Mouse (Mus musculus): ENCODE measurements around the gene Kcnj12. TPM values are rescaled to one million over a fixed set of nuclear protein-coding genes. Genes with fewer than 3 reads are reported as not detected.

Kcnj12 gene
- polyA plus RNA-seq, 1 experiment = 0.08 TPM

GRCm38 (mm10) chr11:60984912-60985558 is 37.3 kb upstream of the Kcnj12 start:
- Histone ChIP-seq H3K4me3 (replicated peaks) (no peak overlapping the region), H3K36me3 (ENCODE audit: control insufficient read depth) (no peaks in the 10 kb centered on the region)

GRCm38 (mm10) chr11:60990428-60990827 is 31.9 kb upstream of the Kcnj12 start:
- H3K27me3 ChIP-seq (ENCODE audit: control insufficient read depth) = no peaks in the 10 kb centered on the region
- H3K4me1 ChIP-seq (ENCODE audit: control insufficient read depth) = no peaks in the 10 kb centered on the region
- H3K4me3 ChIP-seq (replicated peaks) = no peak overlapping the region
- TF ChIP-seq GATA1 (IDR thresholded peaks at IDR 0.05; ENCODE audit: low read length) (no peak), TAL1 (IDR thresholded peaks at IDR 0.05; ENCODE audit: low read length) (no peak)
- peaks cover 2% of the 10 kb centered on the region for H3K9me3 ChIP-seq (ENCODE audit: control insufficient read depth, low read length)
- no peaks in the 10 kb centered on the region for H3K36me3 ChIP-seq (ENCODE audit: control insufficient read depth)

More at GRCm38 (mm10) chr11:60984912-60985558, 37.3 kb upstream of the Kcnj12 start:
- peaks cover 2% of the 10 kb centered on the region for H3K9me3 ChIP-seq (ENCODE audit: control insufficient read depth, low read length)
- no peak for TF ChIP-seq GATA1 (IDR thresholded peaks at IDR 0.05; ENCODE audit: low read length)
- no peak for TF ChIP-seq TAL1 (IDR thresholded peaks at IDR 0.05; ENCODE audit: low read length)
- H3K4me1 ChIP-seq (ENCODE audit: control insufficient read depth) = no peaks in the 10 kb centered on the region
- H3K27me3 ChIP-seq (ENCODE audit: control insufficient read depth) = peaks cover 3% of the 10 kb centered on the region; the same call in 1 of the 2 replicates

DNA sequence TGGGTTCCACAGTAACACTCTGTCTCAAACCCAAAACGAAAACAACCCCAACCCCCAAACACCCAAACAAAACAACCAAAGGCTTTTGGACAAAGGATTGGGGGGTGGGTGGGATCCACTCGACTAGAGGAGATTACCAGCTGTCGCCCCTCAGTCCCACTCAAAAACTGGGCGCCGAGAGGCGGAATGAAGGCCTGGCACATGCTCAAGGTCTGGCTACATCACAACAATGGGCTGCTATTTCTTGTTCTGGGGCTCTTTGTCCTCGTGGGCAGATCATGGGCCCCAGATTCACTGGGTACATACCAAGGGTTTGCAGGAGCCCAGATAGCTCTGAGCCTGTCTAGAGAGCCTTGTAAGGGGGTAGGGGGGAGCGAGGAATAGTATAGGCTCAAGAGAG is 19.6 kb upstream of the Kcnj12 start:
- TF ChIP-seq TAL1 (IDR thresholded peaks at IDR 0.05; ENCODE audit: low read length) (no peak), GATA1 (IDR thresholded peaks at IDR 0.05; ENCODE audit: low read length) (no peak)
- Histone ChIP-seq H3K9me3 (ENCODE audit: control insufficient read depth, low read length) (no peaks in the 10 kb centered on the region), H3K4me1 (ENCODE audit: control insufficient read depth) (no peaks in the 10 kb centered on the region), H3K27me3 (ENCODE audit: control insufficient read depth) (no peaks in the 10 kb centered on the region), H3K4me3 (replicated peaks) (no peak overlapping the region), H3K36me3 (ENCODE audit: control insufficient read depth) (no peaks in the 10 kb centered on the region)

- no peaks in the 10 kb centered on the region for H3K4me1 ChIP-seq (ENCODE audit: control insufficient read depth)
- no peaks in the 10 kb centered on the region for H3K36me3 ChIP-seq (ENCODE audit: control insufficient read depth)
- TF ChIP-seq GATA1 (IDR thresholded peaks at IDR 0.05; ENCODE audit: low read length) (no peak), TAL1 (IDR thresholded peaks at IDR 0.05; ENCODE audit: low read length) (no peak)
- H3K27me3 ChIP-seq (ENCODE audit: control insufficient read depth) = no peaks in the 10 kb centered on the region; the same call in 1 of the 2 replicates
- H3K9me3 ChIP-seq (ENCODE audit: control insufficient read depth, low read length) = no peaks in the 10 kb centered on the region
- H3K4me3 ChIP-seq (replicated peaks) = no peak overlapping the region
These were observed 18.3 kb upstream of the Kcnj12 start for GRCm38 (mm10) chr11:61004046-61004445.

GRCm38 (mm10) chr11:61004781-61005180 is 17.6 kb upstream of the Kcnj12 start:
- Histone ChIP-seq H3K36me3 (ENCODE audit: control insufficient read depth) (no peaks in the 10 kb centered on the region), H3K9me3 (ENCODE audit: control insufficient read depth, low read length) (no peaks in the 10 kb centered on the region), H3K4me3 (replicated peaks) (no peak overlapping the region), H3K27me3 (ENCODE audit: control insufficient read depth) (no peaks in the 10 kb centered on the region; the same call in 1 of the 2 replicates), H3K4me1 (ENCODE audit: control insufficient read depth) (no peaks in the 10 kb centered on the region)
- TF ChIP-seq TAL1 (IDR thresholded peaks at IDR 0.05; ENCODE audit: low read length) = no peak
- no peak for TF ChIP-seq GATA1 (IDR thresholded peaks at IDR 0.05; ENCODE audit: low read length)

DNA sequence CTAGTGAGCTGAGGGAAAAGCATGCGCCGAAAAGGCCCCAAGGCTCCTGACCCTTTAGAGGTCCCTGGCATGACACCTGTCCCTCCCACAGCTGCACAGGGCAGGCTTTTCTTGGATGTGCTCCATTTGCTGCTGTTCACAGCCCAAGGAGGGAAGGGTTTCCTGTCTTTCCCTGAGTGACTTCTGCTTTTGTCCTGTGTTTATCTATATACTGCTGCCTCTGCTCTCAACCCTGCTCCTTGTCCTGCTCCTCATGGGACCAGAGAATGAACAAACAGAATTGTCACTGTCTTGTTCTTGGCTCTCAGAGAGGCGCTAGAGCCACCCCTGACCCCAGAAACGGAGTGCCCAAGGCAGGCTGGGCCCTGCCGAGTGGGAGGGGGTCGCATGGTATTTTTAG is 17.0 kb upstream of the Kcnj12 start:
- Histone ChIP-seq H3K27me3 (ENCODE audit: control insufficient read depth) (no peaks in the 10 kb centered on the region; the same call in 1 of the 2 replicates), H3K9me3 (ENCODE audit: control insufficient read depth, low read length) (no peaks in the 10 kb centered on the region), H3K4me1 (ENCODE audit: control insufficient read depth) (no peaks in the 10 kb centered on the region), H3K4me3 (replicated peaks) (no peak overlapping the region), H3K36me3 (ENCODE audit: control insufficient read depth) (no peaks in the 10 kb centered on the region)
- TF ChIP-seq TAL1 (IDR thresholded peaks at IDR 0.05; ENCODE audit: low read length) = no peak
- TF ChIP-seq GATA1 (IDR thresholded peaks at IDR 0.05; ENCODE audit: low read length) = no peak

GRCm38 (mm10) chr11:61011736-61012294 is 10.5 kb upstream of the Kcnj12 start:
- Histone ChIP-seq H3K9me3 (ENCODE audit: control insufficient read depth, low read length) (no peaks in the 10 kb centered on the region), H3K27me3 (ENCODE audit: control insufficient read depth) (no peaks in the 10 kb centered on the region; the same call in 1 of the 2 replicates), H3K4me3 (replicated peaks) (no peak overlapping the region), H3K4me1 (ENCODE audit: control insufficient read depth) (no peaks in the 10 kb centered on the region), H3K36me3 (ENCODE audit: control insufficient read depth) (no peaks in the 10 kb centered on the region)
- TF ChIP-seq GATA1 (IDR thresholded peaks at IDR 0.05; ENCODE audit: low read length) (no peak), TAL1 (IDR thresholded peaks at IDR 0.05; ENCODE audit: low read length) (no peak)

DNA sequence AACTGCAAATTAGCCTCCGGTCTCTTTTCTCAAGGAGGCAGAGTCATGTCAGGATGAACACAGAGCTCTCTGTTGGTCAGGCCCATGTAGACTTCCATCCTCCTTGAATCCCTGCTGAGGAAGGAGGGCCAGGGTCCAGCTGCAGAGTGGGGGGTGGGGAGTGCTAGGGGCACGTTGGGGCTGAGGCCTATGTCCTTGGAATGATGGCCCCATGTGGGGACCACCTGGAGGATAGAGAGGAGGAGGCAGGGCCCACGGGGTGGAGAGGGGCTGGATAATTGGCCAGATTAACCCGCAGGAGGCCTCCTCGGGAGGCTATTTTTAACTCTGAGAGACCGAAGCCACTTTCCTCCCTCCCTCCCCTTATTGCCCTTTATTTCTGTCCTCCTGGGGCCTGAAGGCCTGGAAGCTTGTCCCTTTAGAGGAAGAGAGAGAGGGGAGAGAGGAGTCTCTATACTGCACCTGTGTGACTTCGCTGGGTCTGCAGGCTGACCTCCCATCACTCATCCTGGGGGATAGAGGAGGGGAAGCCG is 5.4 kb upstream of the Kcnj12 start:
- Histone ChIP-seq H3K9me3 (ENCODE audit: control insufficient read depth, low read length) (no peaks in the 10 kb centered on the region), H3K27me3 (ENCODE audit: control insufficient read depth) (peaks cover 24% of the 10 kb centered on the region), H3K36me3 (ENCODE audit: control insufficient read depth) (no peaks in the 10 kb centered on the region), H3K4me3 (replicated peaks) (no peak overlapping the region), H3K4me1 (ENCODE audit: control insufficient read depth) (no peaks in the 10 kb centered on the region)
- TF ChIP-seq GATA1 (IDR thresholded peaks at IDR 0.05; ENCODE audit: low read length) = no peak

DNA sequence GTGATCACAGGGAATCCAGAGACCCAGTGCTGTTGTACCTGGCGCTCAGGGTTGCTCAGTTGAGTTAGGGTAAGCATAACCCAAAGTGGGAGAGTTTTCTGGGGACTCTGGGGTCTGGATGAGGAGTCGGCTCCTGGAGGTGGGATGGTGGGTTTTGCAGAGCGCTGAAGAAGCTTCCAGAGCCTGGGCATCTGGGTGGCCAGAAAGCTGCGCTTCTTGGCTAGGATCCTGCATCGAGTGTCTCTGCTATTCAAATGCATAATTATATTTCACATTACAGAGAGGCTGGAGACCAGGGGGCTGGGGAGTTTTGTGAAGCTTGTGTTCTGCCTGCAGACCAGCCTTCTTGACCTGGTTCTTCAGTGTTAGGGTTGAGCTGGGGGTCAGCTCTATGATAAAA is 1.2 kb upstream of the Kcnj12 start:
- Histone ChIP-seq H3K9me3 (ENCODE audit: control insufficient read depth, low read length) (no peaks in the 10 kb centered on the region; the same call in 1 of the 2 replicates), H3K4me3 (replicated peaks) (no peak overlapping the region), H3K36me3 (ENCODE audit: control insufficient read depth) (no peaks in the 10 kb centered on the region), H3K27me3 (ENCODE audit: control insufficient read depth) (peaks cover 59% of the 10 kb centered on the region), H3K4me1 (ENCODE audit: control insufficient read depth) (no peaks in the 10 kb centered on the region)
- TF ChIP-seq TAL1 (IDR thresholded peaks at IDR 0.05; ENCODE audit: low read length) = no peak
